Mouse (Mus musculus): ENCODE measurements around the gene Tead1.

GRCm38 (mm10) chr7:112645724-112646123 lies 33.4 kb upstream of the Tead1 start:
- TF ChIP-seq CTCF (IDR thresholded peaks at IDR 0.05; ENCODE audit: low read depth, low read length): no peak
- no peak for TF ChIP-seq TAL1 (conservative IDR thresholded peaks at IDR 0.05; ENCODE audit: low read depth, low read length)
- TF ChIP-seq GATA1 (IDR thresholded peaks at IDR 0.05; ENCODE audit: borderline replicate concordance, low read length): no peak
- no peak for TF ChIP-seq POLR2AphosphoS5 (IDR thresholded peaks at IDR 0.05; ENCODE audit: insufficient replicate concordance, low read depth, low read length)
- TF ChIP-seq GATA2 (IDR thresholded peaks at IDR 0.05; ENCODE audit: borderline replicate concordance, low read depth, low read length): no peak
